Mouse (Mus musculus) gastrocnemius, adult 18-20 months (tissue): ENCODE measurements around the gene Gm7075. TPM values are rescaled to one million over a fixed set of nuclear protein-coding genes. Genes with fewer than 3 reads are reported as not detected.
A peak's percentile ranks its signal among the peaks of the same experiment; 100 is the strongest.
"Not testable (repeated sequence)": the region's sequence is repeated elsewhere in the genome, so short reads cannot be mapped to it uniquely, and the experiment has no call there.

Experiments
- DNase-seq: peaks from one replicate; pipeline ENCODE4 v3.0.0; 2021; ENCODE audit warnings: low spot score
- total RNA-seq, 2 experiments: library from RNA; stranded (reverse); gene quantifications; 2 replicates each; pipeline ENCODE4 v1.2.3; 2021

Gm7075 gene
- total RNA-seq, 2 experiments from 2014 or later: not detected

DNA sequence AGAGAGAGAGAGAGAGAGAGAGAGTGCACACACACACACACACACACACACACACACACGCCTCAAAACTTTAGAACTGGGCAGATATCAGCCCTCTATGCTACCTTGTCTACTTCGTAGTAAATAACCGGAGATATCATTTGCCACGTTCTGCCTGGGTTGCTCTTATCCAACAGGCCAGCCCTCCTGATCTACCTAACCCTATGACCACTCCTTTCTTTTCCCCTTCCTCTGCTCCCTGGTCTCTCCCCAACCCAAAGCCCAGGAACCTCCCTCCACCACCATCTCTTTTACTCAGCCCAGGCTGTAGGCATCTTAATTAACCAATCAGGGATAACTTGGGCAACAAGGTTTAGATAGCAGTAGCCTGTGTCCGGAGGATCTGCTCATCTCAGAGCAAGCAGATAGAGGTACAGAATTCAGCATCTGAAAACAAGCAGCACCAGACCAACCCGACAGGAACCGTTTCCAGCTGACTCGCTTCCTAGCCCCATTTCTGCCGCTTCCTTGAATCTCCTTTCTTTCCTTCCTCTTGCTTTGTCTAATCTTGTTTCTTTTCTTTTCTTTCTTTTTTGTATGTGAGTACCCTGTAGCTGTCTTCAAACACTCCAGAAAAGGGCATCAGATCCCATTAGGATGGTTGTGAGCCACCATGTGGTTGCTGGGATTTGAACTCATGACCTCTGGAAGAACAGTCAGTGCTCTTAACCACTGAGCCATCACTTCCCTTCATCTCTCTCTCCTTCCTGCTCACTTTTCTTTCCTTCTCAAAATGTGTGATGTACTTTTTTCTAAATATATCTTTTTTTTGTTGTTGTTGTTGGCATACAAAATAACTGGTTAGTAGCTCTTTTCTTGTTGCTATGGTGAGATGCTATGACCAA, 2.2 kb upstream of the Gm7075 start:
- no peak for DNase-seq

- DNase-seq: no peak
These were observed 1.1 kb upstream of the Gm7075 start for GRCm38 (mm10) chr10:63422736-63422992.

DNA sequence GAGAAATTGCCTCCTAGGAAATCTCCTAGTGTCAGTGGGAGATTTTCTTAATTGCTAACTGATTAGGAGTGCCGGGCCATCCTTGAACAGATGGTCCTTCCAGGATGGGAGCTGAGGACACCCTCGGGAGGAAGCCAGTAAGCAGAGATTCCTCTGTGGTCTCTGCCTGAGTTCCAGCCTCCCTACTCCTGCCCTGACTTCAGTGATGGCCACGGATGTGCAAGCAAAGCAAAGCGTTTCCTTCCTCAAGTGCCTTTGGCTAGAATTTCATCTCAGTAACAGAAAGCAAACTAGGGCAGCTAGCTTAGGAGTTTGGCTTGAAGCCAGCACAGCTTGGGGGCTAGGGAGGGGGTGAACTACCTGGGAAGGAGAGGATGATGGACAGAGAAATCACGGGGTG, 4.5 kb downstream of the Gm7075 start:
- no peak for DNase-seq

- DNase-seq: no peak
These were observed 5.7 kb downstream of the Gm7075 start for GRCm38 (mm10) chr10:63415850-63416249.

GRCm38 (mm10) chr10:63415287-63415686, 6.3 kb downstream of the Gm7075 start:
- DNase-seq: no peak

GRCm38 (mm10) chr10:63412756-63413155, 8.8 kb downstream of the Gm7075 start:
- DNase-seq: no peak

DNA sequence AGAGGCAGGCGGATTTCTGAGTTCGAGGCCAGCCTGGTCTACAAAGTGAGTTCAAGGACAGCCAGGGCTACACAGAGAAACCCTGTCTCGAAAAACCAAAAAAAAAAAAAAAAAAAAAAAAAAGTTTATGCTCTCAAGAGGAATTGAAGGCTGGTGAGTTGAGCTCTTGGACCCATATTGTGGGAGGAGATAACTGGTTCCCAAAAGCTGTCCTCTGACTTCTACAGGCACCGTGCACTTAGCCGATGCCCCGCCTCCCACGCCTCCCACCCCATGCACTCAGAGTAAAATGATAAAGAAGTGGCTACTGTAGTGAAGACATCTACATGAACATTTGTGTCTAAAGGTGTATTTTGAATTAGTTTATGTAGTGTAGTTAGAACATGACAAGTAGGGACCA, 9.9 kb downstream of the Gm7075 start:
- DNase-seq: not testable (repeated sequence)

- DNase-seq: no peak
These were observed 11.2 kb downstream of the Gm7075 start for GRCm38 (mm10) chr10:63410162-63410956.

GRCm38 (mm10) chr10:63403636-63404035, 18.0 kb downstream of the Gm7075 start:
- DNase-seq: no peak

DNA sequence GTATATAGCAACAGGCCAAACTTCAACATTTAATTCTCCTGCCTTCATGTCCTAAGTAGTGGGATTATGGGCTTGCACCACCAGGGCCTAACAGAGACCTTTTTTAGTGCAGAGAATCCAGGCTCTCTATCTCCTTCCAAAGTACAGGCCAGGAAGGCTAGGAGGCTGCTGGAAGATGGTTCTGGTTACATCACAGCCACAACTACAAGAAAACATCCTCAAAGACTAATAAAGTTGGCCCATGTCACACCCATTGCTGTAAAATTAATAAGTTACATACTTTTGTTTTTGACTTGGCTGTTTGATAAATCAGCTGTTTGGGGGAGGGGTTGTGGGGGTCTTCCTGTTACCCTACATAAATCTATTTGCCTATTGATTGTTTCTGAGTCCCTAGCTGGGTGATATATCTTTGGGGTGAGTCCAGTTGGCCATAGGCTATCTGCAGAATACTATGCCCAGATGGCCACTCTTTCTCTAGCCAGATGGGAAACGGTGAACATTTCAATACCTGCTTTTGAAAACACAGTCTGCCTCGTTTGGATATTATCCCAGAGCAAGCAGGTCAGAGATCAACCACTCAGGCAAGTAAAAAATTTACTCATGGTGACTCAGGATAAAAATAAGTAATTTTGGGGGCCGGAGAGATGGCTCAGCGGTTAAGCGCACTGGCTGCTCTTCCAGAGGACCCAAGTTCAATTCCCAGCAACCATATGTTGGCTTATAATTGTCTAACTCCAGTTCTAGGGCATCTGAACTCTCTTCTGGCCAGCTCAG, 18.7 kb downstream of the Gm7075 start:
- DNase-seq: no peak

DNA sequence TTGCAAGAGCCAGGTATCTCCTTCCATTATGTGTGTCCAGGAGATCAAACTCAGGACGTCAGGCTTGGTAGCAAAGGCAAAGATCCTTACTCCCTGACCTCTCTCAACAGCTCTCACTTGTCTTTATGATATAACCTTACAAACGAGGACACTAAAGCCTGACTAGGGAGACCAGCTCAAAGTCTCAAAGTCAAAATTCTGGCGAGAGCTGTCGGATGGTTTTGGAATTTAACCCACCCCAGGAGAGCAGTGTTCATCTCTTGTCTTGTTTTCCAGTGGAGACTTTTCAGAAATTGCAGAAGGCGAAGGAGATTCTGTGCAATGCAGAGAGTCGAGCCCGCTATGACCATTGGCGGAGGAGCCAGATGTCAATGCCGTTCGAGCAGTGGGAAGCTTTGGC, 24.6 kb downstream of the Gm7075 start:
- DNase-seq: no peak

GRCm38 (mm10) chr10:63388948-63389347, 32.6 kb downstream of the Gm7075 start:
- DNase-seq: no peak

DNA sequence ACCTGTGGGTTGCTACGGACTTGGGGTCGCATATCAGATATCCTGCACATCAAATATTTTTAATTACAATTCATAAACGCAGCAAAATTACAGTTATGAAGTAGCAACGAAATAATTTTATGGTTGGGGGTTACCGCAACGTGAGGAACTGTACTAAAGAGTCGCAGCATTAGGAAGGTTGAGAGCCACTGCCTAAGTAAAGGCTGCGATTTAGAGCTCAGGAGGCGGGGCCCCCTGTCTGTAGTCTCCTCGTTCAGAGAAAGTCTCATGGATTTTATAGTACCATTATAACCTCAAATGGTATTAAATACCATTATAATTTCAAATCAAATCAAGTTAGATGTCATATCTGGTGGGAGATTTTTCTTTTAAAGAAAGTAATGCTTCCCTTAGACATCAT, 34.6 kb downstream of the Gm7075 start:
- no peak for DNase-seq

DNA sequence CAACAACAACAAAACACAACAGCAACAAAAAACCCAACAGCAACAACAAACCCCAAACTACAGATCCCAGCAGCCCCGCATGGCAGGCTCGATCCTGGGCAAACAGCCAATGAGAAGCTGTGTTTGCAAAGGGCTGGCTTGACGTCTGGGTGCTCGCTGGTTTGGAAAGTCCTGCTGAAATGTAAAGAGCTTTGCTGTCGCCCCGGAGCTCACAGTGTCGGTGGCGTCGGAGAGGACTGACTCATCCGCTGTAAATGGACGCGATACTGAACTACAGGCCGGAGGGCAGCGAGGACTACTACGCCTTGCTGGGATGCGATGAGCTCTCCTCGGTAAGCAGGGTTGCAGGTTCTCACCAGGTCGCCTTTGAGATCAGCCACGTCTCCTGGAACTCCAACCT, 35.1 kb downstream of the Gm7075 start:
- DNase-seq: peak; percentile 83

DNA sequence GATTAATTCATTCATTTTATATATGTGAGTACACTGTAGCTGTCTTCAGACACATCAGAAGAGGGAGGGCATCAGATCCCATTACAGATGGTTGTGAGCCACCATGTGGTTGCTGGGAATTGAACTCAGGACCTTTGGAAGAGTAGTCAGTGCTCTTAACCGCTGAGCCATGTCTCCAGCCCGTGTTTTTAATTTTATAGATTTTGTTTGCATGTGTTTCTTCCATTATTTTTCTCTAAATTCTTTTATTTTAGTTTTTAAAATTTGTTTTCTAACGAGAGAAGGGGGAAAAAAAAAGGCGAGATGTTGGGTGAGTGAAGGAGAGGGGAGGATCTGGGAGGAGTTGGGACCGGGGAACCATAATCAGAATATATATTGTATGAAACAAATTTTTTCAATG, 35.7 kb downstream of the Gm7075 start:
- DNase-seq: not testable (repeated sequence)

DNA sequence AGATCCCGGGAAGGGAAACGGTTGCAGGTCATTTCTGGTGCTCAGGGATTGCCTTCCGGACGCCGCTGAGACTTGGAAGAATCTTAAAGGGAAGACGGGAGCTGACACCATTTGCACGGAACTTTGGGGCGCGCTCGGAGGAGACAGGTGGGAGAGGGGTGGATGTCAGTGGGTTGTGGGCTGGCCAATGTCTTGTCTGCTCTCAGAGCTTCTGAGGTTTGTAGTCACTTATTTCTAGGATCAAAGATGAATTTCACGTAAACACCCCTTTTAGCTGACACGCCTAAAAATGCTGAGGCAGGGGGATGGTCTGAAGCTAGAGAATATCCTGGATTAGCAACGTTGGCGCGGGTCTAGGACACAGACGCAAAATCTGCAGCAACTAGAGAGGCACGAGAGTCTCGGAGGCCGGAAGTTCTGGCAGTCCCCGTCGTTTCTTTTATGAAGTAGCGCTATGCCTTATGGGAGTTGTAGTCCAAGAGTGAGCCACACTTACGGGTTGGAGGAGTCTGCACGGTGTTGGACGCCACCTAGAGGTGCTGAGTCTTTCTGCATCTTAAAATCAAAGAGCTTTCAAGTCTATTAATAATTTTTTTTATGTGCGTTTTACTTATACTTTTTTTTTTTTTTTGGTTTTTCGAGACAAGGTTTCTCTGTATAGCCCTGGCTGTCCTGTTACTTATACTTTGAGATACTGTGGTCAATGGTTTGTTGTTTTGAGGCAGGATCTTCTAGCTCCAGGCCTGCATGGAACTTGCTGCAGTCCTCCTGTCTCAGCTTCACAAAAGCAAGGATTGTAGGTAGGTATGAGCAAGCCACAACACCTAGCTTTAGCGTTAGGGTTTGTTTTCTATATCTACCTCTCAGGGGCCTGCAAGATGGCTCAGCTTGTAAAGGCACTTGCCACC, 39.0 kb downstream of the Gm7075 start, which contains the start of gene Dnajc12:
Gene Dnajc12 (plus strand): TSS at position 72 of the 908 bp plus-strand sequence.
- DNase-seq: peak; percentile 92

- DNase-seq: no peak
These were observed 39.9 kb downstream of the Gm7075 start, which contains the start of gene Sirt1 for GRCm38 (mm10) chr10:63381498-63382280. Gene Sirt1 (minus strand): TSS chr10:63381704.

- DNase-seq: no peak
These were observed 42.5 kb downstream of the Gm7075 start for GRCm38 (mm10) chr10:63378948-63379680.

- DNase-seq: peak; percentile 62
These were observed 44.1 kb downstream of the Gm7075 start for GRCm38 (mm10) chr10:63377468-63377867.
